Mouse (Mus musculus) left cerebral cortex, postnatal 36 days (tissue): ENCODE measurements around the gene Hsd3b1. TPM values are rescaled to one million over a fixed set of nuclear protein-coding genes. Genes with fewer than 3 reads are reported as not detected.
"Not testable (repeated sequence)": the region's sequence is repeated elsewhere in the genome, so short reads cannot be mapped to it uniquely, and the experiment has no call there.

Experiments
- DNase-seq, 2 experiments: peaks; one replicate each; pipeline ENCODE4 v3.0.0; 2021 to 2022; ENCODE audit warnings: low spot score in 2 of 2, mixed read lengths in 1 of 2
- intact Hi-C: fragments of 180-260 bp; cut with DNase I; formaldehyde crosslinking; loops from one replicate; pipeline ENCODE4 v1.15.1; 2025
- total RNA-seq, 2 experiments: library from RNA; stranded (reverse); gene quantifications; 2 replicates each; pipeline ENCODE4 v1.2.3; 2021

Hsd3b1 gene
- total RNA-seq, 2 experiments from 2014 or later, result not detected

DNA sequence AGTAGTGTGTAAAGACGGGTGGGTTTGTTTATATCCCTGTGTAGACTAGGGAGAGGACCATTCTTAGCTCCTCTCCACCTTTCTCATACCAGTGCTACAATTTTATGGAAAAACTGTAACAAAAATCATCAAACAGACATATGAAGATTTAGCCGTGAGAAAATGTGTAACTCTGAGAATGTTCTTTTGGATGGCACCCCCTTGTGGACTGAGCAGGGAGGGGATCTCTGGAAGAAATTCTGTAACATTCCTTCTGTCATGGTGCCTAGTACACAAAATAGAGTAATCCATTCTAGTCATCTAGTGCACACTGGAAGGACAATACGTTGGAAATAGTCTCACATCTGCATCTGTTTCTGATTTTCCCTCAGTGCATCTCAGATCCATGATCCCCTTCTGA is 54.6 kb downstream of the Hsd3b1 start:
- DNase-seq, intact Hi-C loops: not testable (repeated sequence)

Other genes with a start within 250 kb of the Hsd3b1 start
- gene Hsd3b5, start 229.5 kb downstream of the Hsd3b1 start, total RNA-seq, result not detected
- gene Hsd3b2, start 135.3 kb downstream of the Hsd3b1 start, total RNA-seq, result under 1 TPM in 1 of 2 experiments, not detected in 1; 0.32 TPM
- not detected for gene Hsd3b3, start 96.7 kb downstream of the Hsd3b1 start, total RNA-seq
- gene Hsd3b6, start 45.4 kb downstream of the Hsd3b1 start, total RNA-seq, result not detected
- gene Hao2, start 33.4 kb upstream of the Hsd3b1 start, total RNA-seq, result not detected